Mouse (Mus musculus) hindbrain, postnatal 0 days (tissue): ENCODE results near the gene Siglecg. TPM values are rescaled to one million over a fixed set of nuclear protein-coding genes. Genes with fewer than 3 reads are reported as not detected.

ENCODE experiments used
- ATAC-seq: fragments of 200-750 bp; cut with Nextera tagmentation; 2 replicates; pipeline ENCODE4 v1.8.0; 2017; ENCODE audit warnings: mild to moderate bottlenecking, moderate TSS enrichment, moderate library complexity
- DNase-seq: peaks from one replicate; pipeline ENCODE4 v3.0.0-alpha.2; 2015; ENCODE audit warnings: low spot score
- H3K27ac ChIP-seq: fragments of 300-500 bp; sonication (generic); 2 replicates; pipeline ENCODE4 v1.5.1; 2014; ENCODE audit warnings: mild to moderate bottlenecking
- H3K27me3 ChIP-seq: fragments of 300-500 bp; sonication (generic); 2 replicates; pipeline ENCODE4 v1.6.1; 2014; ENCODE audit warnings: low read length, mixed read lengths; ENCODE audit not compliant: insufficient read depth
- H3K36me3 ChIP-seq: fragments of 300-500 bp; sonication (generic); 2 replicates; pipeline ENCODE4 v1.6.1; 2014; ENCODE audit warnings: low read length, mixed read lengths; ENCODE audit not compliant: insufficient read depth
- H3K4me1 ChIP-seq: fragments of 300-500 bp; sonication (generic); 2 replicates; pipeline ENCODE4 v1.6.1; 2014; ENCODE audit warnings: antibody characterized with exemption, low read length, mixed read lengths; ENCODE audit not compliant: insufficient read depth
- H3K4me2 ChIP-seq: fragments of 300-500 bp; sonication (generic); 2 replicates; pipeline ENCODE4 v1.6.1; 2014; ENCODE audit warnings: low read depth, mild to moderate bottlenecking, low read length, moderate library complexity, mixed read lengths
- H3K4me3 ChIP-seq: fragments of 300-500 bp; sonication (generic); 2 replicates; pipeline ENCODE4 v1.5.1; 2014; ENCODE audit warnings: low read length
- H3K9ac ChIP-seq: fragments of 300-500 bp; sonication (generic); replicated peaks from 2 replicates; pipeline ENCODE4 v1.6.1; 2014; ENCODE audit warnings: mild to moderate bottlenecking, low read length, moderate library complexity, mixed read lengths
- H3K9me3 ChIP-seq: fragments of 300-500 bp; sonication (generic); 2 replicates; pipeline ENCODE4 v1.6.1; 2016; ENCODE audit warnings: low read length, mixed read lengths
- CTCF ChIP-seq: IDR thresholded peaks from 2 replicates; pipeline ENCODE4 v1.5.1; 2016; ENCODE audit warnings: antibody characterized with exemption, control low read depth, low read depth
- WGBS: fragments of 180-500 bp; shearing (Covaris S2); extraction: QIAGEN DNeasy Blood & Tissue Kit; methylation state at CpG from one replicate; pipeline ENCODE4 v1.1.7; 2014; 5-methylcytosine and 5-hydroxymethylcytosine counted together
- polyA plus RNA-seq: library from polyadenylated mRNA; unstranded; fragments of >200 nt; fragmentation: Nextera tagmentation; extraction: Ambion mirVana; gene quantifications from 2 replicates; pipeline ENCODE4 v1.2.1, GENCODE M21; 2015
- total RNA-seq: library from RNA; depleted of rRNA; stranded (reverse); fragments of >200 nt; gene quantifications from 2 replicates; pipeline ENCODE4 v1.2.3, GENCODE M21; 2014; rRNA removed

Gene Siglecg
- total RNA-seq (0.22 TPM in 1 of 2 replicates, not detected in the other), polyA plus RNA-seq (not detected in 2 replicates)

DNA sequence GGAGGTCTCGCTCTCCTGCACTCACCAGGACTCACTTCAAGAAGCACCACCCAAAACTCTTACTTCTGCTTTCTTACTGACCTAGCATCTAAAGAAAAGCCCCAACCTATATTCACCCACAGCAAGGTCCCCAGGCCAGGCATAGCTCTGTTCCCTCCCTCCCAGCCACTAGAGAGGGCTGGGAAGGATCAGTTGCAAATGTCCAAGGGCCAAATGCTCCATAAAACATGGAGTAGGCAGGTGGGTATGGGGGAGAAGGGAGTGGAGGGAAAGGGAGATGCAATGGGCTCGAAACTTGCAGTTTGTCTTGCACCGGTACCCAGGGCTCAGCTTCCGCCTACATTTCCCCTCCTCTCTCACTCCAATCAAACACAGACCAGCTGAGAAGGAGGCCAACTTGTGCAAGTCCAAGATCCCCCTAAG lies at the start of gene Siglecg:
Gene Siglecg (plus strand): TSS at position 74 of the 423 bp plus-strand sequence.
- no peak within 1 kb of the TSS for H3K4me3 ChIP-seq
- DNase-seq (no peak), ATAC-seq (no peak)
- WGBS = 91% methylated on average over 4 of the region's 4 CpGs
- no peak within 1 kb of the TSS for H3K9ac ChIP-seq
- H3K4me1 ChIP-seq = no peaks in the 10 kb centered on the region
- H3K4me2 ChIP-seq = no peak within 1 kb of the TSS
- no peaks in the 10 kb centered on the region for H3K36me3 ChIP-seq
- H3K27me3 ChIP-seq = no peaks in the 10 kb centered on the region
- H3K9me3 ChIP-seq = no peaks in the 10 kb centered on the region
- no peak within 1 kb of the TSS for H3K27ac ChIP-seq
- no peak for TF ChIP-seq CTCF

GRCm38 (mm10) chr7:43358556-43358955 lies 49.4 kb upstream of the Siglecg start:
- H3K4me1 ChIP-seq = no peaks in the 10 kb centered on the region
- no peak overlapping the region for H3K9ac ChIP-seq
- H3K27ac ChIP-seq = no peak overlapping the region
- DNase-seq (no peak), ATAC-seq (no peak)
- H3K4me3 ChIP-seq = no peak overlapping the region
- H3K27me3 ChIP-seq = no peaks in the 10 kb centered on the region
- H3K9me3 ChIP-seq = no peaks in the 10 kb centered on the region
- WGBS = 91% methylated on average over 3 of the region's 3 CpGs
- H3K36me3 ChIP-seq = no peaks in the 10 kb centered on the region
- no peak for TF ChIP-seq CTCF
- H3K4me2 ChIP-seq = no peak overlapping the region

DNA sequence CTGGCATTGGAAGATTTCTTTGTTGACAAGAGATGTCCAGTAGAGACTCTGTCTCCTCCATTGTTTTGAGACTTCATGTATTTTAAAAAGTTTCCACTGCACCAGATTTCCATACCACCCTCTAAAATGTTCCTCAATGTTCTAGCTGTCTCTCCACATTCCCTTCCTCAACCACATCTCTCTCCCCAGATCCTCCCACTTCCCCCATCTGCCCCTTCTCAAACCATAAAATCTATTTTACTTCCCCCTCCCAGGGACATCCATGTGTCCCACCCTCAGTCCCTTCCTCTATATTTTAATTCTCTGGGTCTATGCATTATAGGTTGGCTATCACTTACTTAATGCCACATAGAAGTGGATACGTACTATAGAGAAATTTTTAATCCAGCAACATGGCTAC lies 46.6 kb upstream of the Siglecg start:
- DNase-seq (no peak), ATAC-seq (no peak)
- Histone ChIP-seq H3K4me3 (no peak overlapping the region), H3K9ac (no peak overlapping the region), H3K9me3 (no peaks in the 10 kb centered on the region), H3K36me3 (no peaks in the 10 kb centered on the region), H3K27me3 (no peaks in the 10 kb centered on the region), H3K4me2 (no peak overlapping the region), H3K27ac (no peak overlapping the region), H3K4me1 (no peaks in the 10 kb centered on the region)
- WGBS = 97% methylated on average over 1 of the region's 1 CpGs
- TF ChIP-seq CTCF = no peak

GRCm38 (mm10) chr7:43362021-43362420 lies 46.0 kb upstream of the Siglecg start:
- DNase-seq (no peak), ATAC-seq (no peak)
- no peak overlapping the region for H3K4me3 ChIP-seq
- H3K27ac ChIP-seq = no peak overlapping the region
- H3K4me1 ChIP-seq = no peaks in the 10 kb centered on the region
- no peaks in the 10 kb centered on the region for H3K9me3 ChIP-seq
- no peaks in the 10 kb centered on the region for H3K36me3 ChIP-seq
- no peaks in the 10 kb centered on the region for H3K27me3 ChIP-seq
- H3K4me2 ChIP-seq = no peak overlapping the region
- TF ChIP-seq CTCF = no peak
- no peak overlapping the region for H3K9ac ChIP-seq
- 78% methylated on average over 4 of the region's 4 CpGs for WGBS

DNA sequence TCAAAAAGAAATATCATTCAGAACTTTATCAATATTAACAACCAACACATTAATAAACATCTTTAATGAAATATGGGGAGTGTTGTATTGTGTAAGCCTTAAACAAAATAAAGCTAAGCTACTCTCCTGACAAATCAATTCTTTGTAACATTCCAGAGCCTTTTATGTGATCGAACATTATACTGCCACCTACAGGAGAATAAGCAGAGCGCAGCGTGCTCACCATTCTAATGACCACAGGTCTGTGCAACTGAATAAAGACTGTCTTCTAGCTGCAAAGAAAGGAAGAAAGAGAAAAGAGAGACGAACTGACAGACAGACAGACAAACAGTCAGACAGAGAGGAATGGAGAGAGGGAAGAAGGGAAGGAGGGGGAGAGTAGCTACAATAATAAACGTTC lies 29.8 kb upstream of the Siglecg start:
- DNase-seq = peak; percentile 79

GRCm38 (mm10) chr7:43392349-43393121 lies 15.5 kb upstream of the Siglecg start:
- no peak overlapping the region for H3K4me2 ChIP-seq
- no peak for TF ChIP-seq CTCF
- no peak overlapping the region for H3K9ac ChIP-seq
- no peaks in the 10 kb centered on the region for H3K27me3 ChIP-seq
- DNase-seq = no peak
- H3K4me1 ChIP-seq = no peaks in the 10 kb centered on the region
- H3K27ac ChIP-seq = no peak overlapping the region
- 78% methylated on average over 8 of the region's 8 CpGs for whole genome bisulfite sequencing
- no peaks in the 10 kb centered on the region for H3K36me3 ChIP-seq
- ATAC-seq = no peak
- H3K4me3 ChIP-seq = no peak overlapping the region
- no peaks in the 10 kb centered on the region for H3K9me3 ChIP-seq

More for the DNA sequence above, 29.8 kb upstream of the Siglecg start:
- Histone ChIP-seq H3K4me3 (no peak overlapping the region), H3K4me1 (no peaks in the 10 kb centered on the region), H3K27ac (no peak overlapping the region), H3K27me3 (no peaks in the 10 kb centered on the region), H3K9me3 (no peaks in the 10 kb centered on the region), H3K36me3 (no peaks in the 10 kb centered on the region), H3K4me2 (no peak overlapping the region), H3K9ac (no peak overlapping the region)
- TF ChIP-seq CTCF = peak; percentile 81
- ATAC-seq = 0 out of 2 replicates have a peak, but pooled peaks have one; percentile 47
- WGBS = 18% methylated on average over 5 of the region's 5 CpGs

DNA sequence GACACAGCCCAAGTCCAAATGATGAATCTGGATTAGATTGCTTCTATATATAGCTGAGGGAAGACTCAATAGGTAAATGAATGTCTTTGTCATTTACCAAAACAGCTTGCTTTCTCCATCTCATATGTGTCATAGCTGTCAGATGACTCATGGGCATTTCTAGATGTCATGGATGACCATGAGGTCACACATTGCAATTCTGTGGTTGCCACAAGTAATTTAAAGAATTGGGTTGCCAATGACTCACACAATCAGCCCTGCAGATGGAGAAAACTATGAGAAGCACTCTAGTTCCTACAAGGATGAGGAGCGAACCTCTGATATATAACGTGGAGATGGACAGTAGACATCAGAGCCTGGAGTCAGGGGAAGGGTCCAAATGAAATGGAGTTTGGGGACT lies 8.5 kb upstream of the Siglecg start:
- Histone ChIP-seq H3K4me2 (no peak overlapping the region), H3K4me1 (no peaks in the 10 kb centered on the region), H3K27me3 (no peaks in the 10 kb centered on the region), H3K36me3 (no peaks in the 10 kb centered on the region), H3K4me3 (no peak overlapping the region), H3K27ac (no peak overlapping the region), H3K9me3 (no peaks in the 10 kb centered on the region), H3K9ac (no peak overlapping the region)
- TF ChIP-seq CTCF = no peak
- DNase-seq (no peak), ATAC-seq (no peak)
- WGBS = 82% methylated on average over 2 of the region's 2 CpGs
